ENCODE assay signal across 9 mouse cellular contexts in the genomic region with DNA sequence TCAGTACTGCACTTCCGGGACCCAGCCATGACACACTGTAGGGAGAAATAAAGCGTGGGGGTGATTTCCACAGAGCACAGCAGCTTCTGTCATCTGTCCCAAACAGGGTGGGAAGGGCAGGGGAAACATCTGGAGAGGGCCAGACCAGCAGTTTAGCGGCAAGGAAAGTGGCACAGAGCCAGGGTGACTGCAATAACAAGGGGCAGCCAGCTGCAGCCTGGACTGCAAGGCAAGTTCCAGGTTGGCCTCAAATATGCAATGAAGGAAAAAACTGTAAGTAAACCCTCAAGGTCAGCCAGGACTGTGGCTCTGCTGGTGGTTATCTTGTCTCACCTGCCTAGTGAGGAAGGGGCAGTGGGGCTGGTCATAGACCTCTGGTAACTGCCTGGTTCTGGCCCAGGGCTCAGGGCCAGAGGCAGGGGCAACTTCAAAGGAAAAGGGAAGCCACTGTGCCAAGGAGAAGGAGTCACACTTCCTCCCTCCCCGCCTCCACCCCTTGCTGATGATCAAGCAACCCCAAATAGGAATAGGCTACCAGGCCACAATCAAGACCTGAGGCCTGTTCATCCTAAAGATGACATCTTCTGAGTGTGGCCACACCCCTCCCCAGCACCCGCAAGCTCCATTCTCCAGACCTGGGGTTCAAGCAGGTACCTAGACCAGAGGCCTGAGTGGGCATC. TPM values are rescaled to one million over a fixed set of nuclear protein-coding genes. Genes with fewer than 3 reads are reported as not detected.
DNase-seq lines count a peak whose midpoint lies in the region; ATAC-seq and TF ChIP-seq lines count a peak whose summit lies in the region.
"Had no signal": no experiment of that assay in that cellular context is flagged by ENCODE, and none has a peak within 500 bp of the region (broad histone marks: within the 10 kb centered on the region; RNA-seq: fewer than 3 reads in every experiment).

No protein-coding gene starts in this region.

- TF ChIP-seq CTCF in midbrain, postnatal 0 days (IDR thresholded peaks at IDR 0.05), result no peak
- no peak for TF ChIP-seq CTCF in heart, postnatal 0 days (IDR thresholded peaks at IDR 0.05; ENCODE audit: low read depth)
- no peak for TF ChIP-seq CTCF in lung, embryonic 14.5 days (IDR thresholded peaks at IDR 0.05; ENCODE audit: low read depth)

- H3K4me3 ChIP-seq in midbrain, postnatal 0 days (ENCODE audit: low read depth, low read length), result no peak overlapping the region
- no peak overlapping the region for H3K4me3 ChIP-seq in midbrain, embryonic 13.5 days (replicated peaks)
- no peak overlapping the region for H3K4me3 ChIP-seq in brown adipose tissue, adult 24 weeks (ENCODE audit: insufficient read depth, low read depth, low read length)
- no peak overlapping the region for H3K4me3 ChIP-seq in heart, postnatal 0 days (ENCODE audit: low read depth, low read length)
- H3K4me3 ChIP-seq in lung, embryonic 14.5 days (ENCODE audit: low read depth, low read length), result no peak overlapping the region
- H3K4me3 ChIP-seq: liver, embryonic 13.5 days had no signal

- 0 out of 2 replicates have a peak overlapping the region, but pooled peaks have one; percentile 18 for H3K27ac ChIP-seq in midbrain, postnatal 0 days (ENCODE audit: low read depth, low read length)
- H3K27ac ChIP-seq in midbrain, embryonic 13.5 days, result no peak overlapping the region
- H3K27ac ChIP-seq in brown adipose tissue, adult 24 weeks (replicated peaks; ENCODE audit: low read depth, low read length), result peak overlapping the region; percentile 87
- H3K27ac ChIP-seq in heart, postnatal 0 days (ENCODE audit: low read depth), result peak overlapping the region; percentile 92
- peak overlapping the region; percentile 80 for H3K27ac ChIP-seq in lung, embryonic 14.5 days (ENCODE audit: low read depth)
- H3K27ac ChIP-seq: liver, embryonic 13.5 days had no signal

- DNase-seq in midbrain, postnatal 0 days (ENCODE audit: low spot score), result peak; percentile 14
- DNase-seq in heart, postnatal 0 days (ENCODE audit: low spot score), result peak; percentile 71
- DNase-seq in lung, embryonic 14.5 days, result peak; percentile 90
- no peak for DNase-seq in thymus, postnatal 36 days
- DNase-seq in frontal cortex, postnatal 14 days (ENCODE audit: low spot score in 2 of 2), result no peak
- DNase-seq in left cerebral cortex, adult 8-10 months (ENCODE audit: low spot score in 2 of 2), result no peak
- DNase-seq: liver, embryonic 13.5 days had no signal

- H3K9me3 ChIP-seq in midbrain, postnatal 0 days (ENCODE audit: low read length), result no peaks in the 10 kb centered on the region
- H3K9me3 ChIP-seq in midbrain, embryonic 13.5 days, result no peaks in the 10 kb centered on the region
- no peaks in the 10 kb centered on the region for H3K9me3 ChIP-seq in heart, postnatal 0 days (replicated peaks; ENCODE audit: control insufficient read depth, low read length)
- no peaks in the 10 kb centered on the region for H3K9me3 ChIP-seq in lung, embryonic 14.5 days (ENCODE audit: low read depth, low read length)
- H3K9me3 ChIP-seq: liver, embryonic 13.5 days had no signal

- peaks cover 15% of the 10 kb centered on the region for H3K4me1 ChIP-seq in midbrain, postnatal 0 days (ENCODE audit: insufficient read depth, low read length)
- peaks cover 35% of the 10 kb centered on the region for H3K4me1 ChIP-seq in midbrain, embryonic 13.5 days (replicated peaks)
- H3K4me1 ChIP-seq in brown adipose tissue, adult 24 weeks (ENCODE audit: control insufficient read depth, insufficient read depth, insufficient read length, low read length), result peaks cover 55% of the 10 kb centered on the region
- H3K4me1 ChIP-seq in heart, postnatal 0 days (ENCODE audit: control insufficient read depth, insufficient read depth), result peaks cover 83% of the 10 kb centered on the region
- peaks cover 41% of the 10 kb centered on the region for H3K4me1 ChIP-seq in lung, embryonic 14.5 days (ENCODE audit: insufficient read depth)

- no peak overlapping the region for H3K4me2 ChIP-seq in midbrain, postnatal 0 days (ENCODE audit: low read depth, low read length, poor library complexity, severe bottlenecking)
- no peak overlapping the region for H3K4me2 ChIP-seq in midbrain, embryonic 13.5 days (replicated peaks)
- H3K4me2 ChIP-seq in heart, postnatal 0 days (ENCODE audit: low read depth, low read length), result peak overlapping the region; percentile 9
- peak overlapping the region; percentile 24; the same call in 1 of the 2 replicates for H3K4me2 ChIP-seq in lung, embryonic 14.5 days
- H3K4me2 ChIP-seq: liver, embryonic 13.5 days had no signal

- no peak for ATAC-seq in midbrain, postnatal 0 days (ENCODE audit: low FRiP score)
- ATAC-seq in midbrain, embryonic 13.5 days, result no peak
- peak; percentile 37 for ATAC-seq in heart, postnatal 0 days (ENCODE audit: insufficient read depth, low read depth)
- ATAC-seq in lung, embryonic 14.5 days (ENCODE audit: insufficient read depth), result peak; percentile 76

- H3K27me3 ChIP-seq in midbrain, postnatal 0 days (ENCODE audit: insufficient read depth, low read length), result no peaks in the 10 kb centered on the region
- H3K27me3 ChIP-seq in midbrain, embryonic 13.5 days, result no peaks in the 10 kb centered on the region
- H3K27me3 ChIP-seq in heart, postnatal 0 days (ENCODE audit: control insufficient read depth, insufficient read depth, low read length), result no peaks in the 10 kb centered on the region
- no peaks in the 10 kb centered on the region for H3K27me3 ChIP-seq in lung, embryonic 14.5 days (ENCODE audit: insufficient read depth, low read length)

- TF ChIP-seq EP300 in heart, postnatal 0 days (IDR thresholded peaks at IDR 0.05; ENCODE audit: low read depth), result peak; percentile 68

- WGBS in midbrain, postnatal 0 days, result 85% methylated on average over 5 of the region's 5 CpGs
- 87% methylated on average over 5 of the region's 5 CpGs for WGBS in midbrain, embryonic 13.5 days
- 26% methylated on average over 5 of the region's 5 CpGs for WGBS in heart, postnatal 0 days
- whole genome bisulfite sequencing in lung, embryonic 14.5 days, result 42% methylated on average over 5 of the region's 5 CpGs

- H3K9ac ChIP-seq in midbrain, postnatal 0 days (replicated peaks; ENCODE audit: low read length, poor library complexity, severe bottlenecking), result no peak overlapping the region
- no peak overlapping the region for H3K9ac ChIP-seq in midbrain, embryonic 13.5 days (replicated peaks)
- peak overlapping the region; percentile 35; the same call in 1 of the 2 replicates for H3K9ac ChIP-seq in heart, postnatal 0 days (replicated peaks; ENCODE audit: low read depth, low read length)
- no peak overlapping the region for H3K9ac ChIP-seq in lung, embryonic 14.5 days
- H3K9ac ChIP-seq: liver, embryonic 13.5 days had no signal

- no peaks in the 10 kb centered on the region; the same call in 1 of the 2 replicates for H3K36me3 ChIP-seq in midbrain, postnatal 0 days (ENCODE audit: insufficient read depth, low read length)
- 0 out of 2 replicates have a peak, but pooled peaks cover 2% of the 10 kb centered on the region for H3K36me3 ChIP-seq in midbrain, embryonic 13.5 days
- peaks cover 10% of the 10 kb centered on the region for H3K36me3 ChIP-seq in heart, postnatal 0 days (replicated peaks; ENCODE audit: control insufficient read depth, insufficient read depth, low read length)
- no peaks in the 10 kb centered on the region for H3K36me3 ChIP-seq in lung, embryonic 14.5 days (ENCODE audit: insufficient read depth)
- H3K36me3 ChIP-seq: liver, embryonic 13.5 days had no signal

RNA-seq across cellular contexts. Expression of gene Rab11fip5, which starts 5.1 kb away (rescaled TPM):
- total RNA-seq in midbrain, postnatal 0 days (2014; rRNA removed), result 52.9 and 65.5 TPM in 2 replicates
- polyA plus RNA-seq in midbrain, postnatal 0 days (2015; fragmentation: Nextera tagmentation; extraction: Ambion mirVana), result 24.3 and 27.2 TPM in 2 replicates
- polyA plus RNA-seq in midbrain, embryonic 13.5 days (2015; fragmentation: Nextera tagmentation; extraction: Ambion mirVana), result 12.2 and 12.4 TPM in 2 replicates
- 10.0 and 10.3 TPM in 2 replicates for polyA plus RNA-seq in brown adipose tissue, adult 24 weeks (2012; ENCODE audit: insufficient read depth, insufficient read length, missing spikeins)
- total RNA-seq in heart, postnatal 0 days (2014; rRNA removed; ENCODE audit: low replicate concordance), result 86.7 and 91.3 TPM in 2 replicates
- polyA plus RNA-seq in heart, postnatal 0 days (2015; fragmentation: Nextera tagmentation; extraction: Ambion mirVana), result 35.3 and 38.2 TPM in 2 replicates
- 10.1 and 10.6 TPM in 2 replicates for polyA plus RNA-seq in lung, embryonic 14.5 days (2014; fragmentation: Nextera tagmentation; extraction: Ambion mirVana)
- 10 to 100 TPM; 76.8 to 87.2 (median 83.1) TPM for total RNA-seq in left cerebral cortex, adult 8-10 months (2022)

RNA-seq across cellular contexts. Expression of gene Sfxn5, which starts 36.1 kb away (rescaled TPM):
- 98.6 and 135 TPM in 2 replicates for total RNA-seq in midbrain, postnatal 0 days (2014; rRNA removed)
- polyA plus RNA-seq in midbrain, postnatal 0 days (2015; fragmentation: Nextera tagmentation; extraction: Ambion mirVana), result 76.1 and 76.3 TPM in 2 replicates
- polyA plus RNA-seq in midbrain, embryonic 13.5 days (2015; fragmentation: Nextera tagmentation; extraction: Ambion mirVana), result 12.6 and 13.4 TPM in 2 replicates
- polyA plus RNA-seq in brown adipose tissue, adult 24 weeks (2012; ENCODE audit: insufficient read depth, insufficient read length, missing spikeins), result 51.9 and 66.8 TPM in 2 replicates
- 4.8 and 9.5 TPM in 2 replicates for total RNA-seq in heart, postnatal 0 days (2014; rRNA removed; ENCODE audit: low replicate concordance)
- polyA plus RNA-seq in heart, postnatal 0 days (2015; fragmentation: Nextera tagmentation; extraction: Ambion mirVana), result 2.2 and 2.7 TPM in 2 replicates
- polyA plus RNA-seq in lung, embryonic 14.5 days (2014; fragmentation: Nextera tagmentation; extraction: Ambion mirVana), result 5.9 and 8.3 TPM in 2 replicates
- 100 to 1,000 TPM; 177 to 201 (median 188) TPM for total RNA-seq in left cerebral cortex, adult 8-10 months (2022)

RNA-seq across cellular contexts. Expression of gene Noto, which starts 54.4 kb away (rescaled TPM):
- total RNA-seq in midbrain, postnatal 0 days (2014; rRNA removed), result not detected in 2 replicates
- polyA plus RNA-seq in midbrain, postnatal 0 days (2015; fragmentation: Nextera tagmentation; extraction: Ambion mirVana), result not detected in 2 replicates
- not detected in 2 replicates for polyA plus RNA-seq in midbrain, embryonic 13.5 days (2015; fragmentation: Nextera tagmentation; extraction: Ambion mirVana)
- polyA plus RNA-seq in brown adipose tissue, adult 24 weeks (2012; ENCODE audit: insufficient read depth, insufficient read length, missing spikeins), result not detected in 2 replicates
- total RNA-seq in heart, postnatal 0 days (2014; rRNA removed; ENCODE audit: low replicate concordance), result not detected in 2 replicates
- not detected in 2 replicates for polyA plus RNA-seq in heart, postnatal 0 days (2015; fragmentation: Nextera tagmentation; extraction: Ambion mirVana)
- polyA plus RNA-seq in lung, embryonic 14.5 days (2014; fragmentation: Nextera tagmentation; extraction: Ambion mirVana), result 0.19 and 0.37 TPM in 2 replicates
- not detected for total RNA-seq in left cerebral cortex, adult 8-10 months (2022)
- polyA plus RNA-seq: liver, embryonic 13.5 days had no signal

Comparison
In these comparisons a context has a peak if more than half of its experiments do, and no peak if none do; other contexts are left out.
1. ATAC-seq: peak in heart, postnatal 0 days (single experiment) and lung, embryonic 14.5 days (single experiment); none in midbrain, postnatal 0 days (single experiment) and midbrain, embryonic 13.5 days (single experiment).
2. DNase-seq: peak in midbrain, postnatal 0 days (single experiment), heart, postnatal 0 days (single experiment) and lung, embryonic 14.5 days (single experiment); none in thymus, postnatal 36 days (0 of 2), frontal cortex, postnatal 14 days (0 of 2) and left cerebral cortex, adult 8-10 months (0 of 2).
3. H3K4me2 ChIP-seq: peak in heart, postnatal 0 days (single experiment) and lung, embryonic 14.5 days (single experiment); none in midbrain, postnatal 0 days (single experiment) and midbrain, embryonic 13.5 days (single experiment).